Mouse (Mus musculus) left cerebral cortex, adult 11 months (tissue): Measurements from ENCODE around the gene Btf3.

Source experiments
- DNase-seq: peaks from one replicate; pipeline ENCODE4 v3.0.0; 2022; ENCODE audit warnings: low spot score

Btf3 gene

DNA sequence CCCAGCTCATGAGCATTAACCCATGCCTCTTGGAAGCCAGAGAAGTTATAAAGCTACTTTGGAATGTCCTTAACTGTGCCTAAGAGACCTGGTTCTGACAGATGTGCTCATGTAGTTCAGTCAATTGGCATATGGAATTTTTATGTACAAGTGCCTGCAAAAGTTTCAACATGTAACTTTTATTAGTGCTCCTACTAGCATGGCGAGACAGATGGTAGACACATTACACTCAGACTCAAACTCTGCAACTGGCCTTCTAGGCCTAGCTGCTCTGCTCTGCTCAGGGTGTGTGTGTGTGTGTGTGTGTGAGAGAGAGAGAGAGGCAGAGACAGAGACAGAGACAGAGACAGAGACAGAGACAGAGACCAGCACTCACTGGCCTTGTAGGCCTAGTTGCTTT is 19.4 kb upstream of the Btf3 start:
- DNase-seq, result no peak

- no peak for DNase-seq
Measured at GRCm38 (mm10) chr13:98332106-98332505, 15.3 kb upstream of the Btf3 start.

DNA sequence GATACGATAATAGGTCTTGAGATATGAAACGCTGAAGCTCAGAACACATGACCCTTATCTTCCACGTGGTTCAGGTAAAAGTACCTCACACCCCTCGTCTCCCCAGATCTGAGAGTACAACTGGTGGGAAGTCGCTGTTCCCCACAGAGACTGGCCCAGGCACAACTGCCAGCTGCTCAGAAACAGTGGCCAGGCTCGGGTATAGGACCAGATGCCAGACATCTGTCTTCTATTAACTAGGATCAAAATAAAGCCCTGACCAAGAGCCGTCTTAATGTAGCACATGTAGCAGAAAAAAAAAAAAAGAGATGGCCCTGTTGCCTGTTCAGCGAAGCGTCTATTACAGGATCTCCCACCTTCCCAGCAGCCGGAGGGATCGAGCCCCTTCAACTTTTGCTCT is 8.2 kb upstream of the Btf3 start:
- DNase-seq, result no peak

- DNase-seq, result no peak
Measured at GRCm38 (mm10) chr13:98317911-98318310, 1.1 kb upstream of the Btf3 start.

- no peak for DNase-seq
Measured at GRCm38 (mm10) chr13:98317246-98317677, 456 bp upstream of the Btf3 start.

DNA sequence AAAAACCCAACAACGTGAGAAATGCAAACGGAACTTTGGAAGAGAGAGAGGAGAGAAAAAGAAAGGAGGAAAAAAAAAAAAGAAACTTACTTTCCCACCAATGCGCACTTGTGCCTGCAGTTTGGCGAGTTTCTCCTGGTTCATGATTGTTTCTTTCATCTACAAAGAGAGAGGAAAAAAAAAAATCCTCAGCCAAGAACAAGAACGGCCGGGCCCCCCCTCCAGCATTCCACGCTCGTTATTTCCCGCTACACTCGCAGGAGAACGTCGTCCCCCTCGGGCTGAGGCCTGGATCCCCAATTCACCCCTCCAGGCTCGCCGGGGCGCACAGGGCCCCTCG is 696 bp downstream of the Btf3 start:
- DNase-seq, result no peak

GRCm38 (mm10) chr13:98315124-98315523 is 1.7 kb downstream of the Btf3 start:
- DNase-seq, result no peak

DNA sequence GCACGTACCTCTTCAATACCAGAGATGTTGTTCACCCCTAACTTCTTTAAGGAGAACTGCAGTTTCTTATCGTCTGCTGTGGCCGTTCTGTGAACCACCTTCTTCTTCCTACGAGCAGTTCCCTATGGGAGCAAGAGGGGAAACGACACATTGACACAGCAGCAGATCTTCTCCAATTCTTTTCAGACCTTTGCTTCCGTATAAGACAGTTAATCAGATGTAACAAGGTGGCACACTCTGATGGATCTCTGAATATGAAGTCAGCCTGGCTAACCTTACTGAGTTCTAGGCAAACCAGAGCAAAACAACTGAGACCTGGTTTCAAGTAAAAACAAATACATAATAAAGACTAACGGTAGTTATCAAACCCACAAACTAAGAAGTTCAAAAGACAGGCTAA is 3.2 kb downstream of the Btf3 start:
- DNase-seq, result no peak

- no peak for DNase-seq
Measured at GRCm38 (mm10) chr13:98311597-98311996, 5.2 kb downstream of the Btf3 start.

GRCm38 (mm10) chr13:98308724-98309123 is 8.1 kb downstream of the Btf3 start:
- DNase-seq, result no peak

DNA sequence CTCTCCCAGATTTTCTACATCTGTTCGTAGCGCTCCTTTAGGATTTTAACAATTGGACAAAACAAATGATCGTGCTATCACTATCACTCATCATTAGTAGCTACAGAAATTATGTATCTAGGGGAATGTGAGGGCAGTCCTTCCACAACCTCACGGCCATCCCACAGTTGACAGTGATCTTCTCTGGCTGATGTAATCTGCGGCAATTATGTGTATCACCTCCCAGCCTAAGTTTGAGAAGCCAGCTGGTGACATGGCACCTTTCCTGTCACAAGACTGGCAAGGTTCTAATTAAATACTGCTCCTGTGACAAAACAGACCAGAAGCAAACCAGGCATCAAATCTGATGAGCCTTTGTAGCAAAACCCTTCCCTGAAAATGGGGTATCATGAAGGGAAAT is 8.8 kb downstream of the Btf3 start:
- no peak for DNase-seq

DNA sequence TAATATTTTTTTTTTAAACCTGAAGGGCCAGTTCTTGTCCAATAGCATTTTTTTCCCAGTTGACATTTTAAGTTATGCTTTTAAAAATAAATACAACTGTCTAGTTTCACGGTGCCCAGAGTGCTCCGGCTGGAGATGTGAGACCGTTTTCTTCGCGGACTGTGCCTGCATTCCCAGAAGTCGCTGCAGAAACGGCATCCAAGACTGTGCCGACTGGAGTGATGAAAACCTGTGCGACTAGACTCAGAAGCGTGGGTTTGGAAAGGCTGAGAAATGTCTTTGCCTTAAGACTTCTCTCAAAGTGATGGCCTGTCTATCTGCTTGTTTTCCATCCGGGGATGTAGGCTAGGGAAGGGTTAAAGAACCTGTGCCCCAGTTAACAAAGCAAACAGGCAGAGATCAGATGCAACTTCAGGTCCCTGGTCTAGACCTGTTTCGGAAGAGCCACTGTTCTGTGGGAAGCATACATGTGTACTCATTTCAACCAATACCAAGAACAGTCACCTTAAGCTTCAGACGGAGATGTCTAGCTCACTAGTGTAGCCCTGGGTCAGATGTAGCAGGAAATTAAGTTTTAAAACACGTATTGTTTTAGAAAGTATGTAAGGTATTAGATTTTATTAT is 9.8 kb downstream of the Btf3 start:
- no peak for DNase-seq

DNA sequence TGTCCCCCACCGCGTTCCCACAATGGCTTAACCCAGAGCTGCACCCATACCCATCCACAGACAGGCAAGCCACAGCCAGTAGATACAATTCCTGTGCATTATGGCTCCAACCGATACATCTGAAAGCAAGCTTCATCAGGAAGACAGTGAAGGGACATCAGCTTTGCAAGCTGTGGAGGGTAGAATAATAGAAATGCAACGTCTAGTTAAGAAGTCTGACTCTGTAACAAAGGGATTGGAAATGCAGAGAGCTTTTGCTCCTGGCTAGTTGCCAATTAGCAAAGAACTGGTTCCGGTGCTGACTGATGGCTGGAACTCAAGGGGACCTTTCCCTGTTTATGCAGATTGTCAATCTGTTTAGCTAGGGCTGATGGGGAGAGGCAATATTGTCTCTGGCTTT is 10.4 kb downstream of the Btf3 start:
- no peak for DNase-seq

- DNase-seq, result no peak
Measured at GRCm38 (mm10) chr13:98305257-98305656, 11.5 kb downstream of the Btf3 start.

DNA sequence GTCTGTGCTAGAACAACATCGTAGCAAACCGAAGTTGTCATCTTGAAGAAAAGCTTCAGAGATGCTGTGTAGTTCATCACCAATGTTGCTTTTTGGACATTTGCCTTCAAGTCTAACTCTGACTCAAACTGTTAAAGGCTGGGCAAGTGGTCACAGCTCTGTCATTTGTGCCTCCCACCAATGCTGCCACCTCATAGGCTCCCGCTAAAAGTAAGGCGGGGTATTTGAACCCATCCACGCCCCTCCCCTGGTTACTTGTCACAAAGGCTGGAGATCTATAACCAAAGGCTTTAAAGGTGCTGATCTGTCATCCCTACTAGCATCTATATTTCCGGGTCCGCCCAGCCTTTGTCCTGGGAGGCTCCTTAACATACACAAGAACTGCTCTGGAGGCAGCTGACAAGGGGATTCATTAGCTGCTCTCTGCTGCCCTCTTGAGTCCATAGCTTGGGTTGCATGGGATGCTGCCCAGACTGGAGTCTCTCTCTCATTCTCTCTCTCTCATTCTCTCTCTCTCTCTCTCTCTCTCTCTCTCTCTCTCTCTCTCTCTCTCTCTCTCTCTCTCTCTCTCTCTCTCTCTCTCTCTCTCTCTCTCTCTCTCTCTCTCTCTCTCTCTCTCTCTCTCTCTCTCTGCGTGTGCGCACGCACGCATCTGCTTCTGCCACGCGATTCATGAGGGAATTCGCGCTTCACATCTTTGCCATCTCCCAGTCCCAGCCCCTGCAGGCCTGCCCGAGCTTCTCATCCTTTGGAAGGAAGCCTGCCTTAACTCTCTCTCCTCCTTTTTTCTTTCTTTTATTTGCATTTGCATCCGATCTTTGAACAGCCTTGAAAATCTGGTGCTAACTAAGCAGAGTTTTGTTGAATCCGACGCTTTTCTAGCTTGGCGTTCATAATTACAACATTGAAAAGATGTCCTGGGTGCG is 17.7 kb downstream of the Btf3 start:
- peak; percentile 48 for DNase-seq

GRCm38 (mm10) chr13:98297883-98298482 is 18.8 kb downstream of the Btf3 start:
- DNase-seq, result no peak

DNA sequence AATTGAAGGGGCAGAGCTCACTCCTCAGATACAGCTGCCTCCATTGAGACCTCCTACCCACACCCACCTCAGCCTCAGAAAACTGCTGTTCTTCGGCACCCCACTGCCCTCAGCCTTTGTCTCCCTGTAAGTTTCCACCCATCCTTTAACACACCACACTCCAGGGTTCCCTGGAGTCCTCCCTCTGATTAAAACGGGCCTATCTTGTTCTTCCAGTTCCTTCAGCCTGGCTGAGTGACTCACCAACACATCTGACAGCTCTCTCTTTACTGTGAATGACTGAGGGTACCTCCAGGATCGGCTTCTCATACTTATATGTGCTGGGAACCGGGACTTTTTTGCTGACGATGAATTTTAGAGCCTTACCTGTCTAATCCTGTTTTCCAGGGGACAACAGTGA is 20.7 kb downstream of the Btf3 start:
- no peak for DNase-seq

GRCm38 (mm10) chr13:98291712-98292111 is 25.1 kb downstream of the Btf3 start:
- DNase-seq, result no peak

DNA sequence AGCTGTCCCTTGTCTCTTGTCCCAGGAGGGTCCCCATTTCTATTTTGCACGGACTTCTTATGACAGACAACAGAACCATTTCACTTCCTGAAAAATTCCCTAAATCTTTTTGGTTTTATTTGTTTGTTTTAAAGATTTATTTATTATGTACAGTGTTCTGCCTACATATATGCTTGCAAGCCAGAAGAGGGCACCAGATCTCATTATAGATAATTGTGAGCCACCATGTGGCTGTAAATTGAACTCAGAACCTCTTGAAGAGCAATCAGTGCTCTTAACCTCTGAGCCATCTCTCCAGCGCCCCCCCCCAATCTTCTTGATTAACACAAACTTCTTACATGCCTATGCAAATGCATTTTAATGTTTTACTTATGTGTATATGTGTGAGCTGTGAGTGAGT is 26.1 kb downstream of the Btf3 start:
- no peak for DNase-seq

DNA sequence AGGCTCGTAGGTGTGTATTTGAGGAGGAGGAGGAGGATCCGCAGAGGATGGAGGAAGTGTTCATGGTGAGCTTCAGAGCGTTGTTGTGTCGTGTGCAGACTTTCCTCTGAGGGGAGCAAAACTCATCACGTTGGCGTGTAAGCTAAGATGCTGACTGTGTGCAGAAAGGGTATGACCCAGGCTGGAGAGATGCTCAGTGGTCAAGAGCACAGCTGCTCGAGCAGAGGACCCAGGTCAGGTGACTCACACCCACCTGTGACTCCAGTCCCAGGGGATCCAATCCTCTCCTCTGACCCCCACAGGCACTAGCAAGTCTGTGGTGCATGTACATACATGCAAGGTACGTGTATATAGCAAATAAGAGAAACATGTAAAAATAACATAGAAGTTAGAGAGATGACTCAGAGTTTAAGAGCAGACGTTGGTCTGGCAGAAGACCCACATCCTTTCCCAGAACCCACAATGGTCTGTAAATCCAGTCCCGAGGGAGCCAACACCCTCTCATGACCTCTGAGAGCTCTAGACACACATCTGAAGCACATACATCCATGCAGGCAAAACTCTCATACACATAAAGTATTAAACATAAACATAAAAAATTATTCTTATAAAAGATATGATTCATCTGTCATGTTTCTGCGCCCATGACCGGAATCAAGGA is 35.7 kb downstream of the Btf3 start:
- no peak for DNase-seq

DNA sequence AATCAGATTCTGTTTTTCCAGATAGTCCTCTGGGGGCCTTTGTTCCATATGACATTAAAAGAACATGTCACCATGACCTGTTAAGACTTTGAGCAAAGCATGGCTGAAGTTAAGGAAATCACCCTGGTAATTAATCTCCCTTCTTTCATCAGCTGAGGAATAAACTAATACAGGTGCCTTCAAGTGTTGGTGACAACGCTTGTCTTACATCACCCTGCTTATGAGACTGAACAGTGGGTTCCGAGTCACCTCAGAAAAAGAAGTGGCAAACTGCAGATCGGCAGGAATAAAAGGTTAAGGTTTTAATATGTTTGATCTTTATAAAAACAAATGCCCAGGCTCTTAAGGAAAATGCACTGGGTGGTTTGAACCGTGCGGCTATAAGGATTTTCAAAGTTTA is 37.1 kb downstream of the Btf3 start, which contains the start of gene Gm21976:
Gene Gm21976, plus strand, starts transcription at position 202 of the 400 bp plus-strand sequence.
- DNase-seq, result no peak

- DNase-seq, result no peak
Measured at GRCm38 (mm10) chr13:98277501-98277900, 39.3 kb downstream of the Btf3 start.

DNA sequence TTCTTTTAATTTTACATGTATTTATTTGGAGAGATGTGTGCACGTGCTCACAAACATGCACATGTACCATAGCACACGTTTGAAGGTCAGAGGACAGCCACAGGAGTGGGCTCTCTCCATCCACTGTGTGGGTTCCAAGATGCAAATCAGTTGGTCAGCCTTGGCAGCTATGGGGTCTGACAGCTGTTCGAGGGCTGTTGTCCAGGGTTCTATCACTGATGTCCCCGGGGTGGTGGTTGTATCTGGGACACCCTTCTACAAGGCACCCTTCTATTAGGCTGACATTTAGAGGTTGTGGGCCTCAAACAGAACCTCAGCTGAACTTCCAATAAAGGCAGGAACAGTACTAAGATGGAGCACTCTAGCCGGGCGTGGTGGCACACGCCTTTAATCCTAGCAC is 40.6 kb downstream of the Btf3 start:
- no peak for DNase-seq
